ENCODE assay signal across 25 mouse cellular contexts in genomic region chr3:89218271-89218670, GRCm38 (mm10). TPM values are rescaled to one million over a fixed set of nuclear protein-coding genes. Genes with fewer than 3 reads are reported as not detected.
DNase-seq lines count a peak whose midpoint lies in the region; ATAC-seq and TF ChIP-seq lines count a peak whose summit lies in the region.
"Had no signal": no experiment of that assay in that cellular context is flagged by ENCODE, and none has a peak within 500 bp of the region (broad histone marks: within the 10 kb centered on the region; RNA-seq: fewer than 3 reads in every experiment).

No protein-coding gene starts in this region.

- H3K4me2 ChIP-seq in forebrain, embryonic 11.5 days (ENCODE audit: low read depth, low read length, severe bottlenecking), result no peak overlapping the region
- no peak overlapping the region for H3K4me2 ChIP-seq in forebrain, embryonic 16.5 days (ENCODE audit: low read length)
- H3K4me2 ChIP-seq in limb, embryonic 13.5 days (replicated peaks), result no peak overlapping the region
- H3K4me2 ChIP-seq in midbrain, embryonic 14.5 days (ENCODE audit: low read length), result no peak overlapping the region
- no peak overlapping the region for H3K4me2 ChIP-seq in midbrain, embryonic 15.5 days
- H3K4me2 ChIP-seq: embryonic facial prominence, embryonic 15.5 days; heart, embryonic 11.5 days; liver, embryonic 15.5 days; neural tube, embryonic 13.5 days had no signal

- peaks cover 3% of the 10 kb centered on the region; the same call in 1 of the 2 replicates for H3K36me3 ChIP-seq in forebrain, embryonic 11.5 days (ENCODE audit: control insufficient read depth, insufficient read depth, low read length)
- no peaks in the 10 kb centered on the region for H3K36me3 ChIP-seq in forebrain, embryonic 16.5 days (ENCODE audit: control insufficient read depth, insufficient read depth)
- H3K36me3 ChIP-seq in limb, embryonic 13.5 days, result peaks cover 48% of the 10 kb centered on the region
- H3K36me3 ChIP-seq in limb, embryonic 10.5 days, result peaks cover 21% of the 10 kb centered on the region
- H3K36me3 ChIP-seq in midbrain, embryonic 14.5 days (ENCODE audit: control insufficient read depth, insufficient read depth, low read length), result peaks cover 13% of the 10 kb centered on the region
- no peaks in the 10 kb centered on the region for H3K36me3 ChIP-seq in midbrain, embryonic 15.5 days (replicated peaks)
- H3K36me3 ChIP-seq: liver, embryonic 15.5 days had no signal

- no peaks in the 10 kb centered on the region for H3K27me3 ChIP-seq in forebrain, embryonic 11.5 days (ENCODE audit: control insufficient read depth, insufficient read depth, low read length)
- no peaks in the 10 kb centered on the region for H3K27me3 ChIP-seq in forebrain, embryonic 16.5 days (replicated peaks; ENCODE audit: control insufficient read depth, insufficient read depth, low read length)
- H3K27me3 ChIP-seq in limb, embryonic 13.5 days, result no peaks in the 10 kb centered on the region
- H3K27me3 ChIP-seq in limb, embryonic 10.5 days (ENCODE audit: low read depth, poor library complexity, severe bottlenecking), result no peaks in the 10 kb centered on the region
- H3K27me3 ChIP-seq in midbrain, embryonic 14.5 days (ENCODE audit: control insufficient read depth, insufficient read depth, low read length), result no peaks in the 10 kb centered on the region
- no peaks in the 10 kb centered on the region for H3K27me3 ChIP-seq in midbrain, embryonic 15.5 days (replicated peaks)
- H3K27me3 ChIP-seq: embryonic facial prominence, embryonic 15.5 days; neural tube, embryonic 13.5 days had no signal

- H3K4me1 ChIP-seq in forebrain, embryonic 11.5 days (replicated peaks; ENCODE audit: control insufficient read depth, insufficient read depth, low read length), result peaks cover 21% of the 10 kb centered on the region
- peaks cover 18% of the 10 kb centered on the region for H3K4me1 ChIP-seq in forebrain, embryonic 16.5 days (replicated peaks; ENCODE audit: control insufficient read depth, insufficient read depth, low read length)
- H3K4me1 ChIP-seq in limb, embryonic 13.5 days, result peaks cover 19% of the 10 kb centered on the region
- peaks cover 40% of the 10 kb centered on the region for H3K4me1 ChIP-seq in limb, embryonic 10.5 days
- peaks cover 21% of the 10 kb centered on the region for H3K4me1 ChIP-seq in midbrain, embryonic 14.5 days (ENCODE audit: control insufficient read depth, insufficient read depth, low read length)
- H3K4me1 ChIP-seq in midbrain, embryonic 15.5 days, result peaks cover 35% of the 10 kb centered on the region

- no peak overlapping the region for H3K9ac ChIP-seq in forebrain, embryonic 11.5 days (ENCODE audit: low read length)
- H3K9ac ChIP-seq in forebrain, embryonic 16.5 days (replicated peaks; ENCODE audit: low read depth, low read length), result no peak overlapping the region
- H3K9ac ChIP-seq in limb, embryonic 13.5 days, result peak overlapping the region; percentile 39
- H3K9ac ChIP-seq in midbrain, embryonic 14.5 days (replicated peaks; ENCODE audit: low read length), result no peak overlapping the region
- H3K9ac ChIP-seq in midbrain, embryonic 15.5 days, result no peak overlapping the region
- H3K9ac ChIP-seq: embryonic facial prominence, embryonic 15.5 days; liver, embryonic 15.5 days; neural tube, embryonic 13.5 days had no signal

- H3K9me3 ChIP-seq in forebrain, embryonic 11.5 days (ENCODE audit: control insufficient read depth, low read length), result no peaks in the 10 kb centered on the region
- no peaks in the 10 kb centered on the region for H3K9me3 ChIP-seq in forebrain, embryonic 16.5 days (ENCODE audit: control insufficient read depth, low read length)
- no peaks in the 10 kb centered on the region for H3K9me3 ChIP-seq in limb, embryonic 13.5 days
- H3K9me3 ChIP-seq in limb, embryonic 10.5 days (replicated peaks), result no peaks in the 10 kb centered on the region
- H3K9me3 ChIP-seq in midbrain, embryonic 14.5 days (ENCODE audit: control insufficient read depth, low read length), result no peaks in the 10 kb centered on the region
- H3K9me3 ChIP-seq in midbrain, embryonic 15.5 days, result no peaks in the 10 kb centered on the region
- H3K9me3 ChIP-seq: embryonic facial prominence, embryonic 15.5 days; liver, embryonic 15.5 days; neural tube, embryonic 13.5 days had no signal

- no peak for DNase-seq in forebrain, embryonic 11.5 days (ENCODE audit: low spot score)
- DNase-seq in limb, embryonic 10.5 days (ENCODE audit: low spot score), result no peak
- no peak for DNase-seq in midbrain, embryonic 14.5 days
- DNase-seq in cerebellum, adult 18-20 months, result no peak
- DNase-seq in layer of hippocampus, adult 2 months (ENCODE audit: low spot score in 2 of 2), result no peak
- DNase-seq: adrenal gland, postnatal 14 days; cerebellum, adult 9-10 months; gastrocnemius, postnatal 10 days; kidney, adult 2 months; liver; right cerebral cortex, postnatal 4 days; thymus, postnatal 25 days had no signal

- 74% methylated on average over 1 of the region's 1 CpGs for WGBS in forebrain, embryonic 11.5 days
- WGBS in forebrain, embryonic 16.5 days, result 72% methylated on average over 1 of the region's 1 CpGs
- WGBS in limb, embryonic 13.5 days, result 97% methylated on average over 1 of the region's 1 CpGs
- WGBS in limb, embryonic 10.5 days, result 92% methylated on average over 1 of the region's 1 CpGs
- 67% methylated on average over 1 of the region's 1 CpGs for WGBS in midbrain, embryonic 14.5 days
- 74% methylated on average over 1 of the region's 1 CpGs for WGBS in midbrain, embryonic 15.5 days

- H3K4me3 ChIP-seq in forebrain, embryonic 11.5 days (ENCODE audit: low read depth, low read length), result no peak overlapping the region
- H3K4me3 ChIP-seq in forebrain, embryonic 16.5 days (replicated peaks; ENCODE audit: low read length), result no peak overlapping the region
- H3K4me3 ChIP-seq in limb, embryonic 13.5 days, result no peak overlapping the region
- no peak overlapping the region for H3K4me3 ChIP-seq in limb, embryonic 10.5 days
- H3K4me3 ChIP-seq in midbrain, embryonic 14.5 days (replicated peaks; ENCODE audit: low read depth, low read length), result no peak overlapping the region
- no peak overlapping the region for H3K4me3 ChIP-seq in midbrain, embryonic 15.5 days
- H3K4me3 ChIP-seq in layer of hippocampus, adult 2 months, result no peak overlapping the region
- H3K4me3 ChIP-seq: embryonic facial prominence, embryonic 15.5 days; left cerebral cortex, adult 2 months; liver, embryonic 15.5 days; myocyte; neural tube, embryonic 13.5 days had no signal

- ATAC-seq in forebrain, embryonic 11.5 days (replicated peaks; ENCODE audit: low FRiP score), result no peak
- ATAC-seq in forebrain, embryonic 16.5 days, result no peak
- no peak for ATAC-seq in limb, embryonic 13.5 days (ENCODE audit: low FRiP score, low read depth)
- ATAC-seq in midbrain, embryonic 14.5 days (ENCODE audit: low FRiP score, low TSS enrichment), result no peak
- ATAC-seq in midbrain, embryonic 15.5 days (replicated peaks), result no peak

- 0 out of 2 replicates have a peak overlapping the region, but pooled peaks have one; percentile 41 for H3K27ac ChIP-seq in forebrain, embryonic 11.5 days (ENCODE audit: low read depth, low read length)
- no peak overlapping the region for H3K27ac ChIP-seq in forebrain, embryonic 16.5 days (ENCODE audit: low read length)
- no peak overlapping the region for H3K27ac ChIP-seq in limb, embryonic 13.5 days
- H3K27ac ChIP-seq in limb, embryonic 10.5 days, result no peak overlapping the region
- H3K27ac ChIP-seq in midbrain, embryonic 14.5 days (replicated peaks; ENCODE audit: low read depth, low read length), result 0 out of 2 replicates have a peak overlapping the region, but pooled peaks have one; percentile 13
- no peak overlapping the region for H3K27ac ChIP-seq in midbrain, embryonic 15.5 days
- no peak overlapping the region for H3K27ac ChIP-seq in layer of hippocampus, adult 2 months
- H3K27ac ChIP-seq: embryonic facial prominence, embryonic 15.5 days; kidney, postnatal 0 days; left cerebral cortex, adult 2 months; liver, embryonic 15.5 days; neural tube, embryonic 13.5 days had no signal

- no peak for TF ChIP-seq CTCF in layer of hippocampus, adult 2 months (conservative IDR thresholded peaks at IDR 0.05)

RNA-seq across cellular contexts. Expression of gene Thbs3, which starts 3.3 kb away (rescaled TPM):
- polyA plus RNA-seq in forebrain, embryonic 11.5 days (2014; fragmentation: Nextera tagmentation; extraction: Ambion mirVana), result 63.3 and 69.9 TPM in 2 replicates
- 61.5 and 84.2 TPM in 2 replicates for polyA plus RNA-seq in forebrain, embryonic 16.5 days (2015; fragmentation: Nextera tagmentation; extraction: Ambion mirVana)
- polyA plus RNA-seq in limb, embryonic 13.5 days (2015; fragmentation: Nextera tagmentation; extraction: Ambion mirVana), result 63.7 and 69.8 TPM in 2 replicates
- polyA plus RNA-seq in limb, embryonic 10.5 days (2016; fragmentation: Nextera tagmentation; extraction: Ambion mirVana), result 12.2 and 26.8 TPM in 2 replicates
- polyA plus RNA-seq in midbrain, embryonic 14.5 days (2014; fragmentation: Nextera tagmentation; extraction: Ambion mirVana), result 46.0 and 47.6 TPM in 2 replicates
- polyA plus RNA-seq in midbrain, embryonic 15.5 days (2015; fragmentation: Nextera tagmentation; extraction: Ambion mirVana), result 58.7 and 58.8 TPM in 2 replicates
- 10 to 100 TPM; 42.6 to 43.8 TPM for total RNA-seq in layer of hippocampus, adult 2 months (2021)
- total RNA-seq: granulocyte monocyte progenitor cell, adult 5-6 weeks; hematopoietic stem cell, adult 5-6 weeks had no signal

RNA-seq across cellular contexts. Expression of gene Mtx1, which starts 8.6 kb away (rescaled TPM):
- 194 and 213 TPM in 2 replicates for polyA plus RNA-seq in forebrain, embryonic 11.5 days (2014; fragmentation: Nextera tagmentation; extraction: Ambion mirVana)
- polyA plus RNA-seq in forebrain, embryonic 16.5 days (2015; fragmentation: Nextera tagmentation; extraction: Ambion mirVana), result 180 and 183 TPM in 2 replicates
- polyA plus RNA-seq in limb, embryonic 13.5 days (2015; fragmentation: Nextera tagmentation; extraction: Ambion mirVana), result 202 and 205 TPM in 2 replicates
- 250 and 265 TPM in 2 replicates for polyA plus RNA-seq in limb, embryonic 10.5 days (2016; fragmentation: Nextera tagmentation; extraction: Ambion mirVana)
- polyA plus RNA-seq in midbrain, embryonic 14.5 days (2014; fragmentation: Nextera tagmentation; extraction: Ambion mirVana), result 144 and 151 TPM in 2 replicates
- polyA plus RNA-seq in midbrain, embryonic 15.5 days (2015; fragmentation: Nextera tagmentation; extraction: Ambion mirVana), result 159 and 161 TPM in 2 replicates
- 100 to 1,000 TPM; 100 to 102 TPM for total RNA-seq in layer of hippocampus, adult 2 months (2021)

RNA-seq across cellular contexts. Expression of gene Muc1, which starts 10.6 kb away (rescaled TPM):
- 2.0 and 3.4 TPM in 2 replicates for polyA plus RNA-seq in forebrain, embryonic 11.5 days (2014; fragmentation: Nextera tagmentation; extraction: Ambion mirVana)
- polyA plus RNA-seq in forebrain, embryonic 16.5 days (2015; fragmentation: Nextera tagmentation; extraction: Ambion mirVana), result 1.6 and 1.7 TPM in 2 replicates
- polyA plus RNA-seq in limb, embryonic 13.5 days (2015; fragmentation: Nextera tagmentation; extraction: Ambion mirVana), result 0.64 and 1.1 TPM in 2 replicates
- 0.24 and 0.74 TPM in 2 replicates for polyA plus RNA-seq in limb, embryonic 10.5 days (2016; fragmentation: Nextera tagmentation; extraction: Ambion mirVana)
- polyA plus RNA-seq in midbrain, embryonic 14.5 days (2014; fragmentation: Nextera tagmentation; extraction: Ambion mirVana), result 2.1 and 2.4 TPM in 2 replicates
- polyA plus RNA-seq in midbrain, embryonic 15.5 days (2015; fragmentation: Nextera tagmentation; extraction: Ambion mirVana), result 0.93 and 1.3 TPM in 2 replicates
- total RNA-seq in layer of hippocampus, adult 2 months (2021), result 1 to 10 TPM in 1 of 2 experiments, under 1 TPM in 1; 0.31 to 1.3 TPM
- total RNA-seq: granulocyte monocyte progenitor cell, adult 5-6 weeks; megakaryocyte-erythroid progenitor cell, adult 5-6 weeks had no signal
- polyA plus RNA-seq: liver, embryonic 15.5 days had no signal

RNA-seq across cellular contexts. Expression of gene Gba, which starts 15.5 kb away (rescaled TPM):
- 32.4 and 37.7 TPM in 2 replicates for polyA plus RNA-seq in forebrain, embryonic 11.5 days (2014; fragmentation: Nextera tagmentation; extraction: Ambion mirVana)
- 44.8 and 46.7 TPM in 2 replicates for polyA plus RNA-seq in forebrain, embryonic 16.5 days (2015; fragmentation: Nextera tagmentation; extraction: Ambion mirVana)
- 35.6 and 40.2 TPM in 2 replicates for polyA plus RNA-seq in limb, embryonic 13.5 days (2015; fragmentation: Nextera tagmentation; extraction: Ambion mirVana)
- polyA plus RNA-seq in limb, embryonic 10.5 days (2016; fragmentation: Nextera tagmentation; extraction: Ambion mirVana), result 34.8 and 34.9 TPM in 2 replicates
- polyA plus RNA-seq in midbrain, embryonic 14.5 days (2014; fragmentation: Nextera tagmentation; extraction: Ambion mirVana), result 42.0 and 47.8 TPM in 2 replicates
- polyA plus RNA-seq in midbrain, embryonic 15.5 days (2015; fragmentation: Nextera tagmentation; extraction: Ambion mirVana), result 50.3 and 51.0 TPM in 2 replicates
- 10 to 100 TPM; 55.7 to 67.9 TPM for total RNA-seq in layer of hippocampus, adult 2 months (2021)

RNA-seq across cellular contexts. Expression of gene Krtcap2, which starts 27.5 kb away (rescaled TPM):
- 237 and 252 TPM in 2 replicates for polyA plus RNA-seq in forebrain, embryonic 11.5 days (2014; fragmentation: Nextera tagmentation; extraction: Ambion mirVana)
- polyA plus RNA-seq in forebrain, embryonic 16.5 days (2015; fragmentation: Nextera tagmentation; extraction: Ambion mirVana), result 187 and 195 TPM in 2 replicates
- polyA plus RNA-seq in limb, embryonic 13.5 days (2015; fragmentation: Nextera tagmentation; extraction: Ambion mirVana), result 332 and 333 TPM in 2 replicates
- polyA plus RNA-seq in limb, embryonic 10.5 days (2016; fragmentation: Nextera tagmentation; extraction: Ambion mirVana), result 272 and 282 TPM in 2 replicates
- polyA plus RNA-seq in midbrain, embryonic 14.5 days (2014; fragmentation: Nextera tagmentation; extraction: Ambion mirVana), result 199 and 237 TPM in 2 replicates
- polyA plus RNA-seq in midbrain, embryonic 15.5 days (2015; fragmentation: Nextera tagmentation; extraction: Ambion mirVana), result 177 and 185 TPM in 2 replicates
- total RNA-seq in layer of hippocampus, adult 2 months (2021), result 10 to 100 TPM; 75.8 to 80.5 TPM

Comparison
In these comparisons a context has a peak if more than half of its experiments do, and no peak if none do; other contexts are left out.
1. H3K27ac ChIP-seq: peak in forebrain, embryonic 11.5 days (single experiment) and midbrain, embryonic 14.5 days (single experiment); none in forebrain, embryonic 16.5 days (single experiment), limb, embryonic 13.5 days (single experiment), limb, embryonic 10.5 days (single experiment), midbrain, embryonic 15.5 days (single experiment) and layer of hippocampus, adult 2 months (single experiment).